Mouse (Mus musculus) gastrocnemius, postnatal 14 days (tissue): ENCODE measurements around the gene Lrrc32. TPM values are rescaled to one million over a fixed set of nuclear protein-coding genes. Genes with fewer than 3 reads are reported as not detected.

Source experiments
- DNase-seq: peaks from one replicate; pipeline ENCODE4 v3.0.0; 2021; ENCODE audit warnings: mixed read lengths
- intact Hi-C: fragments of 180-260 bp; cut with DNase I; formaldehyde crosslinking; loops from one replicate; pipeline ENCODE4 v1.15.1; 2025; ENCODE audit warnings: low total_unique reads
- total RNA-seq, 2 experiments: library from RNA; stranded (reverse); gene quantifications; 2 replicates each; pipeline ENCODE4 v1.2.3; 2021

Gene Lrrc32
- total RNA-seq, 2 experiments from 2014 or later, result 3.5 to 6.9 TPM

DNA sequence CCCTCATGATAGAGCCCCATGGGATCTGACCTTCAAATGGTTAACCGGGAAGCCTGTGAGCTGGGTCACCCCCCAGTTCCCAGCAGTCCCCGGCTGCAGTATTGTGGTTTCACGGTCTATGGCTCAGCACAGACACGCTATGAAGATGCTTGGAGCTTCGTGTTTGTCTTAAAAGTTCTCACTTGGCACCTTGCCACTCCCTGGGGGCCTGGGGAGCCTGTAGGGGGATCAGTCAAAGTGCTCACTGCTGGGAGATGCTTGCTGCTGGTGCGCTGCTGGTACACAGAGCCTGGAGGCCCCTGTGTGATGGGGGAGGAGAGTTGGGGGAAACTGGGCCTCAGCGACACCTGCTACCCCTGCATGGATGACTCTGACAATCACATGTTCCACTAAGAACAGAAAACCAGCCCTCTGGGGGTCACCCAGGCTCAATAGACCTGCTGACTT is 2.6 kb upstream of the Lrrc32 start:
- no peak for DNase-seq
- intact Hi-C loops, result no loop called here

DNA sequence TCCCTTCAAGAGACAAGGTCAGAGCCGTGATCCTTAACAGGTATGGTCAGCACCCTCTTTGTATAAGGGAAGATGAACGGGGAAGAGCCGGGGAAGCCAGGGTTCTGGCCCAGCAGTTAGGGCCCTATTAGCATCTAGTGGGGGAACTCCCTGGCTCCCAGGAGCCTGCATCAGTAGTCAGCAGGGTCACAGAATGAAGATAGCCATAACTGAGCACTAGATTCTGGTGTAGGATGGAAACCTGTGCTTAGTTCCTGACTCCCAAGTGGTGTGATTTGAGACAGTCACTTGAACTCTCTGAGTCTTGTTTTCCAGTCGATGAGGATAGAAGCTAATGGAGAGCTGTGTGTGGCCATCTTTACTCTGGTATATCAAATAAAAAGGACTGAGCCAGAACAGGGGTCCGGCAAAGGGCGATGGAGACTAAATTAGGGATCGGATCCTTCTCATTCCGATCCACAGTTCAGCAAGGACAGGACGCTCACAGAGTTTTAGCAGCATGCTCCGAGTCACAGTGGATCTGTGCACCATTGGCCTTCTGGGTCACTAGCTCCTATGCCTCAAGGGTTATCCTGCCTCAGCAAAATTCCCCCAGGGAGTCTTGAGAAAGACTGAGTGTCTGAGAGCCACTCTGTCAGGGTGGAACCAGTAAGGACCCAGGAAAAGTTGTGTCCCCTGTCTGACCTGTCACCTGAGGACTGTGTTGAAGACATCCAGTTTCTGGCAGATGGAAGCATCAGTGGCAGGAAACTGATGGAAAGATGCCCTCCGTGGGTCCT is 1.7 kb upstream of the Lrrc32 start:
- intact Hi-C loops, result no loop called here
- DNase-seq, result no peak

GRCm38 (mm10) chr7:98488398-98489130 is 519 bp upstream of the Lrrc32 start:
- intact Hi-C loops, result no loop called here
- no peak for DNase-seq

DNA sequence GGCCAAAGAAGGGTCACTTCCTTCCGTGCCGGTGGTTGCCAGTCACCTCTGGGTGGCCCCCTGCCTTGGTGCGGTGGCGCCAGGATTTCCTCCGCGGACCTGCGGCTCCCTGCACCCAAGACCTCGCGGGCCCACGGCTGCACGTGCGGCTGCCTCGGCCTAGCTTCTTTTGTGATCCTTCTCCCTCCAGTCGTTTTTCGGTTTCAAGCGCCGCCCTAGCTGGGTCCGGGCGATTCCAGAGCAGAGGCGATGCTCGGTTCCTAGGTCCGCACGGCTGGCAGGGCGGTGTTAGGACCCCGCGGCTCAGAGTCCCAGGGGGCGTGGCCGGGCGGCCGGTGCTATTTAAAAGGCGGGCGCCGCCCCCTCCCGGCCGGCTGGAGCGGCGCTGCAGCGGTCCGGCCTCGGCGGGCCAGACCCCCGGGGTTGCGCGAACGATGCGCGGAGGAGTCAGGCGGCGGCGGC is 571 bp downstream of the Lrrc32 start:
- peak; percentile 86 for DNase-seq
- intact Hi-C loops, result no loop called here

- no peak for DNase-seq
- intact Hi-C loops, result no loop called here
Measured at GRCm38 (mm10) chr7:98490328-98490727, 1.2 kb downstream of the Lrrc32 start.

DNA sequence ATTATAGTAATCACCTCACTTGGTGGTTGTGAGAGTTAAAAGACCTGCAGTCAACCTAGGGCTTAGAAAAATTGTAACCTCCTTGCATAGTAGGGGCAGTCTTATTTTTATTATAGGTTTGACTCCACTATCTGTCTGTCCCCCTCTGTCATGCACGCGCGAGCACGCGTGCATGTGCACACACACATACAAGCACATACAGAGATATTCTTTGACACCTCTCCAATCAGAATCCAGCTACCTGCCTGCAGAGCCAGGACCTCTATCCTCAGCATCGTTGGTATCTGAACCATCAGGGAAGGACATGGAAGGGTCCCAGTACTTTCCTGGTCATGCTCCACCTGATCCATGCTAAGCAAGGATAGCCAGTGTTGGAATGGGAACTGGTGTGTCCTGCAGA is 1.8 kb downstream of the Lrrc32 start:
- DNase-seq, result no peak
- intact Hi-C loops, result no loop called here

GRCm38 (mm10) chr7:98491451-98492200 is 2.5 kb downstream of the Lrrc32 start:
- no peak for DNase-seq
- intact Hi-C loops, result no loop called here

DNA sequence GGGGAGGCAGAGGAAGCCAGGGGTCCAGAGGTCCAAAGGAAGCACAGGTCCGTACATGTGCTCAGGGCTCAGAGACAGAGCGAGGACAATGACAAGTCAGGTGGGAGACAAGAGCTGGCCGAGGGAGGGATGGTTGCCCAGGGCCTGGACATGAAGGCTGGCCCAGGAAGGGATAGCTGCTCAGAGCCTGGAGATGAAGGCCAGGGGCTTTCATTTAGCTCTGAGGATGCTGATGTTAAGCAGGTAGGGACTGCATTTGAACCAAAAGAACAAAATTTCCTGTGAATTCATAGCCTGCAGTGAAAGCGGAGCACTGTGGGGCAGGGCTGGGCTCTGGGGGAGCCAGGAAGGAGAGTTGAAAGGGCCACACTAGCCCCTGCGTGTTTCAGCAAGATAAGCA is 3.2 kb downstream of the Lrrc32 start:
- no peak for DNase-seq
- intact Hi-C loops, result no loop called here

DNA sequence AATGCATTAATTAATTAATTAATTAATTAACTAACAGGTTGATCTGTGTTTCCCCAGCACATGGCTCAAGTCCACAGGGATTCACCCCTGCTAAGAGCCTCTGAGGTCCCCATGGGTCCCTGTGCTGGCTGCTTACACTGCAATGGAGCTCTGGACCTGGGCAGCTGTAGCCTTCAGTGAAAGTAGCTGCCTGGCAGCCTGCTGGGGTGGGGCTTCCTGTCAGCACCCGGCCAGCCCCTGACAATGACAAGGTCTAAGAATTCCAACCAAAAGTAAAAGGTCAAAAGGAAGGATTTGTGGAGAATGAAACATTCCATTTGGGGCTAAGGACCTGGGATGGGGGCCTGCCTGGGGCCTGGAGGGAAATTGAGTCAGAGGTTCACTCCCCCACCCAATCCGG is 4.2 kb downstream of the Lrrc32 start:
- intact Hi-C loops, result no loop called here
- no peak for DNase-seq

DNA sequence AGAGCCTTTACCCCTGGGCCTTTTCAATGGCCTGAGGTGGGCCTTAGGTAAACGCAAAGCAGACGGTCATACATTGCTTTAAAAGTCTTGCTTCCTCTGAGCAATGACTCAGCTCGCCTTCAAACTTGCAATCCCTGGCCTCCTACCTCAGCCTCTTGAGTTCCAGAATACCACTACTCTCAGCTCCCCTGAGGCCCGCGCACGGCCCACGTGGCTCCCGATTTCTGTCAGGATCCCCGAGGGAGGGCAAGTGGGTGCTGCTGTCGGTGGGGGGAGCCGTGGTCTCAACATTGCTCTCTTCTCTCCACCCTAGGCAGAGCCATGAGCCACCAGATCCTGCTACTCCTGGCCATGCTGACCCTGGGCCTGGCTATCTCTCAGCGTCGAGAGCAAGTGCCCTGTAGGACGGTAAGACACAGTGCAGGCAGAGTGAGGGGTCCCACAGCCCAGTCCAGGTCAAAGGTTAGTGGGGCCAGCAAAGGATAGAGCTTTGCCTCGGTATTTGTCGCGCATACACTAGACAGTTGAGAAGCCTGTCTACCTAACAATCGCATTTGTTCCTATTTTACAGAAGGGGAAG is 4.9 kb downstream of the Lrrc32 start:
- intact Hi-C loops, result no loop called here
- DNase-seq, result no peak

DNA sequence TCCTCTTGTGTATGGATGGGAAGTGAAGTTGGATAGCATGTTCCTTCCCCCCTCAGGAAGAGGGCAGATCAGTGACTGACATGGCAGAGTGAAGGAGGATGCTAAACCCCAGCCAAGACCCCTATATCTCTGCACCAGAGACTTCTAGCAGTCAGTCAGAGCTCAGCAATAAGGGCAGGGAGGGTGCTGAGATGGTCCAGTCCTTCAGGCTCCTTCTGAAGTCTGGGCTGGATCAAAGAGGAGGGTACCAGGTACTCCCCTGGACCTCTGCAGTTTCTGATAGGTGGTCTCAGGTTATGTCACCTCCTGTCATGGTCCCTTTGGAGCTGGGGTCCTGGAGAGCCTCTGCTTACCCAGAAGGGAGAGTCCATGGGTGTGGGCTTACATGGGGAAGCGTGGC is 6.5 kb downstream of the Lrrc32 start:
- intact Hi-C loops, result no loop called here
- DNase-seq, result no peak

GRCm38 (mm10) chr7:98497451-98497850 is 8.4 kb downstream of the Lrrc32 start:
- no peak for DNase-seq
- intact Hi-C loops, result no loop called here

GRCm38 (mm10) chr7:98498101-98498500 is 9.0 kb downstream of the Lrrc32 start:
- DNase-seq, result no peak
- intact Hi-C loops, result no loop called here

- DNase-seq, result no peak
- intact Hi-C loops, result no loop called here
Measured at GRCm38 (mm10) chr7:98498656-98499560, 9.8 kb downstream of the Lrrc32 start.

- intact Hi-C loops, result no loop called here
- DNase-seq, result peak; percentile 45
Measured at GRCm38 (mm10) chr7:98499561-98500292, 10.6 kb downstream of the Lrrc32 start.

- intact Hi-C loops, result no loop called here
- DNase-seq, result peak; percentile 77
Measured at GRCm38 (mm10) chr7:98500470-98500869, 11.4 kb downstream of the Lrrc32 start.

DNA sequence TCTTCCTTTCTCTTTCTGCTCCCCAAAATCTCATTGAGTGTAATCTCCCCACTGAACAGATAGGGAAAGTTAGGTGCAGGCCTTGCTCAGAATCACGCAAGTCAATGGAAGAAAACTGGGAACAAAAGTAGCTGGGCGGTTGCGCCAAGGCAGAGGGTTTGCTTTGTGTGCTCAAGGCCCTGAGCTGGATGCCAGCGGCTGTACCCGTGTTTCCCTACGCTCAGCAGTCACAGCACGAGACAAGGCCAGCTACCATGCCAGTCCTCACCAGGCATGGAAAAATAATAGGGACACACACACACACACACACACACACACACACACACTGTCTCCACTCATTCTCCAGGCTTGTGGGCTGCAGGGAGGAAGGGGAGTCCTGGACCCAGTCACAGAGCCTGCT is 12.0 kb downstream of the Lrrc32 start:
- intact Hi-C loops, result no loop called here
- DNase-seq, result no peak

DNA sequence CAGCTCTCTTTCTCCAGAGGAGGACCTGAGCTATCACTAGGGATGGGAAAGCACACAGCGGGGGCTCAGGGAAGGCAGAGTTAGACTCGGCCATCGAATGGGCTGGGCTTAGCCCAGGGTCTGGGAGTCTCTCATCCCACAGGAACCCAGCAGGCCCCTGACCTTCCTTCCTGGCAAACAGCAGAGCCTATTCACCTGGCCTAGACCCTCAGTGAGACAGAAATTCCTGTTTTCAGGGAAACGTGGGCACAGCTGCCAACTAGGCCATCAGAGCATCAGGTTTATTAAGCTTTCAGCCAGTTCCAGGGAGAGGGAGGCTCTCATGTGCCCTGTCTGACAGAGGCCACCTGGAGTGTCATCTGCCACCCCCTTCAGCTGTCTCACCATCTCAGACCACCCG is 13.8 kb downstream of the Lrrc32 start:
- intact Hi-C loops, result no loop called here
- DNase-seq, result no peak
